In the genomic region with DNA sequence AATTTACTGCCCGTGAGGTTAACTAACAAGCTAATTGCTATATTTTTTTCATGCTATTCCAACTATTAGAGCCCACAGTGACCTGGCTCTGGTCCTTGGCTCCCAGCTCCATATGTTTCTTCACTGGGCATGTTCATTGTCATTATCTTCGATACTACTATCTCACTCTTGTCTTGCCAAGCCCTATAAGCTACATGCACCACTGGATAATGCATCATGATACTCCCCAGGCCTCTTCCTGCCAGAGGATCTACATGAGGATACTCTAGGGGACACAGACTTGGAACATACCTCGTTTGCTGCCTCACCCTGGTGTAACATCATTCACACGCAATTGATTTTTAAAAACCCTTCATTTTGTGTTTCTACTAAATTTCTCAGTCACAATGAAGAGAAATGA, we compare ENCODE assay signal across 19 mouse cellular contexts.
DNase-seq lines count a peak whose midpoint lies in the region; ATAC-seq and TF ChIP-seq lines count a peak whose summit lies in the region.
"Had no signal": no experiment of that assay in that cellular context is flagged by ENCODE, and none has a peak within 500 bp of the region (broad histone marks: within the 10 kb centered on the region; RNA-seq: fewer than 3 reads in every experiment).

No protein-coding gene starts in this region.

- H3K27me3 ChIP-seq in hindbrain, embryonic 15.5 days: no peaks in the 10 kb centered on the region
- no peaks in the 10 kb centered on the region for H3K27me3 ChIP-seq in hindbrain, embryonic 12.5 days
- H3K27me3 ChIP-seq in hindbrain, postnatal 0 days (ENCODE audit: insufficient read depth, low read length): no peaks in the 10 kb centered on the region
- no peaks in the 10 kb centered on the region for H3K27me3 ChIP-seq in hindbrain, embryonic 11.5 days (ENCODE audit: control insufficient read depth, insufficient read depth, low read length)
- H3K27me3 ChIP-seq in midbrain, postnatal 0 days (ENCODE audit: insufficient read depth, low read length): no peaks in the 10 kb centered on the region
- no peaks in the 10 kb centered on the region for H3K27me3 ChIP-seq in midbrain, embryonic 15.5 days (replicated peaks)
- H3K27me3 ChIP-seq: embryonic facial prominence, embryonic 12.5 days; forebrain, embryonic 13.5 days; forebrain, embryonic 15.5 days had no signal

- DNase-seq in hindbrain, postnatal 0 days (ENCODE audit: low spot score): peak; percentile 9
- DNase-seq in hindbrain, embryonic 11.5 days (ENCODE audit: low spot score): no peak
- DNase-seq in midbrain, postnatal 0 days (ENCODE audit: low spot score): peak; percentile 37
- DNase-seq in brain, embryonic 14.5 days (ENCODE audit: low read depth): peak; percentile 2
- DNase-seq in natural killer cell, adult 2 months (ENCODE audit: low spot score in 2 of 2): no peak
- DNase-seq: adrenal gland, adult 2 months; adrenal gland, postnatal 10 days; adrenal gland, postnatal 25 days; cerebellum, adult 11-12 months; cerebellum, adult 2 months; cerebellum, adult 9-10 months; cerebellum, postnatal 25 days had no signal

- TF ChIP-seq CTCF in hindbrain, postnatal 0 days (IDR thresholded peaks at IDR 0.05; ENCODE audit: low read depth): no peak
- no peak for TF ChIP-seq CTCF in midbrain, postnatal 0 days (IDR thresholded peaks at IDR 0.05)
- TF ChIP-seq CTCF in brain, embryonic 14.5 days (IDR thresholded peaks at IDR 0.05; ENCODE audit: borderline replicate concordance, extremely low read depth, insufficient read depth, insufficient read length): no peak

- WGBS in hindbrain, embryonic 15.5 days: 75% methylated on average over 4 of the region's 4 CpGs
- WGBS in hindbrain, embryonic 12.5 days: 88% methylated on average over 4 of the region's 4 CpGs
- WGBS in hindbrain, postnatal 0 days: 57% methylated on average over 4 of the region's 4 CpGs
- WGBS in hindbrain, embryonic 11.5 days: 89% methylated on average over 4 of the region's 4 CpGs
- 75% methylated on average over 4 of the region's 4 CpGs for WGBS in midbrain, postnatal 0 days
- 81% methylated on average over 4 of the region's 4 CpGs for WGBS in midbrain, embryonic 15.5 days

- H3K36me3 ChIP-seq in hindbrain, embryonic 15.5 days: no peaks in the 10 kb centered on the region
- no peaks in the 10 kb centered on the region for H3K36me3 ChIP-seq in hindbrain, embryonic 12.5 days
- H3K36me3 ChIP-seq in hindbrain, postnatal 0 days (ENCODE audit: insufficient read depth, low read length): no peaks in the 10 kb centered on the region
- no peaks in the 10 kb centered on the region for H3K36me3 ChIP-seq in hindbrain, embryonic 11.5 days (ENCODE audit: control insufficient read depth, insufficient read depth, low read length)
- no peaks in the 10 kb centered on the region for H3K36me3 ChIP-seq in midbrain, postnatal 0 days (ENCODE audit: insufficient read depth, low read length)
- no peaks in the 10 kb centered on the region for H3K36me3 ChIP-seq in midbrain, embryonic 15.5 days (replicated peaks)
- H3K36me3 ChIP-seq: embryonic facial prominence, embryonic 10.5 days; embryonic facial prominence, embryonic 12.5 days; forebrain, embryonic 15.5 days had no signal

- no peaks in the 10 kb centered on the region for H3K4me1 ChIP-seq in hindbrain, embryonic 15.5 days (replicated peaks)
- H3K4me1 ChIP-seq in hindbrain, embryonic 12.5 days: no peaks in the 10 kb centered on the region
- no peaks in the 10 kb centered on the region for H3K4me1 ChIP-seq in hindbrain, postnatal 0 days (ENCODE audit: insufficient read depth, low read length)
- no peaks in the 10 kb centered on the region for H3K4me1 ChIP-seq in hindbrain, embryonic 11.5 days (replicated peaks; ENCODE audit: control insufficient read depth, insufficient read depth, low read length)
- no peaks in the 10 kb centered on the region for H3K4me1 ChIP-seq in midbrain, postnatal 0 days (ENCODE audit: insufficient read depth, low read length)
- H3K4me1 ChIP-seq in midbrain, embryonic 15.5 days: no peaks in the 10 kb centered on the region
- H3K4me1 ChIP-seq: embryonic facial prominence, embryonic 10.5 days; embryonic facial prominence, embryonic 12.5 days; forebrain, embryonic 13.5 days; forebrain, embryonic 15.5 days had no signal

- TF ChIP-seq POLR2A in brain, embryonic 14.5 days (IDR thresholded peaks at IDR 0.05; ENCODE audit: borderline replicate concordance, extremely low read depth, insufficient read depth, insufficient read length, poor library complexity, severe bottlenecking): no peak

- H3K9me3 ChIP-seq in hindbrain, embryonic 15.5 days: no peaks in the 10 kb centered on the region
- H3K9me3 ChIP-seq in hindbrain, embryonic 12.5 days (replicated peaks): no peaks in the 10 kb centered on the region
- H3K9me3 ChIP-seq in hindbrain, postnatal 0 days (ENCODE audit: low read length): no peaks in the 10 kb centered on the region
- no peaks in the 10 kb centered on the region for H3K9me3 ChIP-seq in hindbrain, embryonic 11.5 days (ENCODE audit: control insufficient read depth, low read length)
- H3K9me3 ChIP-seq in midbrain, postnatal 0 days (ENCODE audit: low read length): no peaks in the 10 kb centered on the region
- H3K9me3 ChIP-seq in midbrain, embryonic 15.5 days: no peaks in the 10 kb centered on the region
- H3K9me3 ChIP-seq: embryonic facial prominence, embryonic 10.5 days; embryonic facial prominence, embryonic 12.5 days; forebrain, embryonic 13.5 days; forebrain, embryonic 15.5 days had no signal

- H3K4me3 ChIP-seq in hindbrain, embryonic 15.5 days: no peak overlapping the region
- H3K4me3 ChIP-seq in hindbrain, embryonic 12.5 days: no peak overlapping the region
- H3K4me3 ChIP-seq in hindbrain, postnatal 0 days (ENCODE audit: low read length): no peak overlapping the region
- no peak overlapping the region for H3K4me3 ChIP-seq in hindbrain, embryonic 11.5 days (ENCODE audit: low read depth, low read length)
- no peak overlapping the region for H3K4me3 ChIP-seq in midbrain, postnatal 0 days (ENCODE audit: low read depth, low read length)
- no peak overlapping the region for H3K4me3 ChIP-seq in midbrain, embryonic 15.5 days
- H3K4me3 ChIP-seq: embryonic facial prominence, embryonic 10.5 days; embryonic facial prominence, embryonic 12.5 days; forebrain, embryonic 13.5 days; forebrain, embryonic 15.5 days had no signal

- ATAC-seq in hindbrain, embryonic 15.5 days (ENCODE audit: low FRiP score, low read depth): 0 out of 2 replicates have a peak, but pooled peaks have one; percentile 30
- no peak for ATAC-seq in hindbrain, embryonic 12.5 days (ENCODE audit: low FRiP score)
- ATAC-seq in hindbrain, postnatal 0 days: peak; percentile 77; the same call in 1 of the 2 replicates
- ATAC-seq in hindbrain, embryonic 11.5 days (ENCODE audit: low FRiP score): no peak
- no peak for ATAC-seq in midbrain, postnatal 0 days (ENCODE audit: low FRiP score)
- no peak for ATAC-seq in midbrain, embryonic 15.5 days (replicated peaks)
- ATAC-seq: forebrain, embryonic 13.5 days; forebrain, embryonic 15.5 days had no signal

- H3K9ac ChIP-seq in hindbrain, embryonic 15.5 days: no peak overlapping the region
- H3K9ac ChIP-seq in hindbrain, embryonic 12.5 days: no peak overlapping the region
- H3K9ac ChIP-seq in hindbrain, postnatal 0 days (replicated peaks; ENCODE audit: low read length): no peak overlapping the region
- H3K9ac ChIP-seq in hindbrain, embryonic 11.5 days (ENCODE audit: low read depth, low read length): no peak overlapping the region
- no peak overlapping the region for H3K9ac ChIP-seq in midbrain, postnatal 0 days (replicated peaks; ENCODE audit: low read length, poor library complexity, severe bottlenecking)
- H3K9ac ChIP-seq in midbrain, embryonic 15.5 days: no peak overlapping the region
- H3K9ac ChIP-seq: embryonic facial prominence, embryonic 12.5 days; forebrain, embryonic 13.5 days; forebrain, embryonic 15.5 days had no signal

- H3K27ac ChIP-seq in hindbrain, embryonic 15.5 days (replicated peaks): no peak overlapping the region
- no peak overlapping the region for H3K27ac ChIP-seq in hindbrain, embryonic 12.5 days
- no peak overlapping the region for H3K27ac ChIP-seq in hindbrain, postnatal 0 days
- H3K27ac ChIP-seq in hindbrain, embryonic 11.5 days (ENCODE audit: low read depth, low read length): no peak overlapping the region
- no peak overlapping the region for H3K27ac ChIP-seq in midbrain, postnatal 0 days (ENCODE audit: low read depth, low read length)
- no peak overlapping the region for H3K27ac ChIP-seq in midbrain, embryonic 15.5 days
- H3K27ac ChIP-seq: embryonic facial prominence, embryonic 10.5 days; embryonic facial prominence, embryonic 12.5 days; forebrain, embryonic 13.5 days; forebrain, embryonic 15.5 days had no signal

- H3K4me2 ChIP-seq in hindbrain, embryonic 15.5 days: no peak overlapping the region
- no peak overlapping the region for H3K4me2 ChIP-seq in hindbrain, embryonic 12.5 days (replicated peaks)
- no peak overlapping the region for H3K4me2 ChIP-seq in hindbrain, postnatal 0 days (ENCODE audit: low read depth, low read length)
- H3K4me2 ChIP-seq in hindbrain, embryonic 11.5 days (replicated peaks; ENCODE audit: low read depth, low read length): no peak overlapping the region
- H3K4me2 ChIP-seq in midbrain, postnatal 0 days (ENCODE audit: low read depth, low read length, poor library complexity, severe bottlenecking): no peak overlapping the region
- H3K4me2 ChIP-seq in midbrain, embryonic 15.5 days: no peak overlapping the region
- H3K4me2 ChIP-seq: embryonic facial prominence, embryonic 12.5 days; forebrain, embryonic 13.5 days; forebrain, embryonic 15.5 days had no signal

Comparison
In these comparisons a context has a peak if more than half of its experiments do, and no peak if none do; other contexts are left out.
1. ATAC-seq: peak in hindbrain, embryonic 15.5 days (single experiment) and hindbrain, postnatal 0 days (single experiment); none in hindbrain, embryonic 12.5 days (single experiment), hindbrain, embryonic 11.5 days (single experiment), midbrain, postnatal 0 days (single experiment) and midbrain, embryonic 15.5 days (single experiment).
2. DNase-seq: peak in hindbrain, postnatal 0 days (single experiment), midbrain, postnatal 0 days (single experiment) and brain, embryonic 14.5 days (single experiment); none in hindbrain, embryonic 11.5 days (single experiment) and natural killer cell, adult 2 months (0 of 2).